Mouse (Mus musculus): Measurements from ENCODE around the gene 1500009C09Rik.
A peak's percentile ranks its signal among the peaks of the same experiment; 100 is the strongest.

DNA sequence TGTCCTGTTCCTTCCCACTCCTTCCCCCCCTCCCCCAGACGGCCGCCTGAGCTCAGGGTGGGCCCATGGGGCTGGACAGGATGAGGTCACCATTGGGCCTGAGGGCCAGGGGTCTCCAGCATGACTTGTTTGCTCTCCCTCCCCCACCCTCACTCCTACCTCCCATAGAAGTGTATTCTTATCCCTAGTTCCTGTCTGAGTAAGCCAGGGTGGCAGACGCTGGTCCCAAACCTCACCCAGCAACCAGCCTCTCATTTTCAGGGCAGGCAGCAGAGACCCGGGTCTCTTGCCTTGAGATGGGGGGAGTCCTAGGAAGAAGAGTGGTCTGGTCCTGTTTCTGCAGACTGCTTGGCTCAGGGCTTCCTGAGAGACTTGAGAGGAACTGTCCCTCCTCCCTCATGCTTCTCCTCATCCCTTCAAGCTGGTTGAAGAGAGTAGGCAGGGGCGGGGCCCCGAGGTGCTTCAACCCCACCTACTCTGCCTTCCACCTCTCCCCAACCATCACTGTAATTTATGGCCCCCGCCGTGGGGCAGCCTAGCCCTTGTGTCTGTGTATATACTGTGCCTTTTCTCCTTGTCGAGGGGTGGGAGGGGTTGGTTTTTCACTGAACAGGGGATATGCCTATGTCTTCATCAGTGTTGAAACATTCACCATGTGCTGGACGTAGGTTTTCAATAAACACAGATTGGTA, 47.4 kb upstream of the 1500009C09Rik start:
- no peak for TF ChIP-seq CTCF (IDR thresholded peaks at IDR 0.05; ENCODE audit: insufficient read depth, low read depth, low read length)
- peak; percentile 28; the same call in 1 of the 2 replicates for TF ChIP-seq POLR2A (IDR thresholded peaks at IDR 0.05; ENCODE audit: insufficient read depth, low read depth, low read length)

Measured in olfactory bulb, adult 2 months (tissue).